Mouse (Mus musculus) frontal cortex, postnatal 25 days (tissue): Measurements from ENCODE around the gene Pnmt.
"Not testable (repeated sequence)": the region's sequence is repeated elsewhere in the genome, so short reads cannot be mapped to it uniquely, and the experiment has no call there.

ENCODE experiments used
- DNase-seq, 2 experiments: peaks; one replicate each; pipeline ENCODE4 v3.0.0; 2022; ENCODE audit warnings: low spot score in 2 of 2

Gene Pnmt

GRCm38 (mm10) chr11:98357396-98358160, 28.7 kb upstream of the Pnmt start:
- DNase-seq = no peak

- DNase-seq = peak in 1 of 2 experiments; percentile 68
Observed at GRCm38 (mm10) chr11:98358161-98359083, 27.8 kb upstream of the Pnmt start, which contains the start of gene Stard3. Gene Stard3 (plus strand): TSS chr11:98358368.

- no peak for DNase-seq
Observed at GRCm38 (mm10) chr11:98360866-98361521, 25.3 kb upstream of the Pnmt start.

- DNase-seq = no peak
Observed at GRCm38 (mm10) chr11:98363817-98364216, 22.4 kb upstream of the Pnmt start.

GRCm38 (mm10) chr11:98364410-98364809, 21.8 kb upstream of the Pnmt start:
- no peak for DNase-seq

- DNase-seq = no peak
Observed at GRCm38 (mm10) chr11:98366290-98366689, 20.0 kb upstream of the Pnmt start.

GRCm38 (mm10) chr11:98367171-98367862, 18.9 kb upstream of the Pnmt start:
- DNase-seq = no peak

- DNase-seq = no peak
Observed at GRCm38 (mm10) chr11:98367863-98368186, 18.4 kb upstream of the Pnmt start.

GRCm38 (mm10) chr11:98369337-98369736, 16.9 kb upstream of the Pnmt start:
- DNase-seq = no peak

- no peak for DNase-seq
Observed at GRCm38 (mm10) chr11:98370588-98370987, 15.7 kb upstream of the Pnmt start.

- no peak for DNase-seq
Observed at GRCm38 (mm10) chr11:98371556-98372240, 14.6 kb upstream of the Pnmt start.

- peak in 1 of 2 experiments; percentile 62 for DNase-seq
Observed at GRCm38 (mm10) chr11:98372406-98372805, 13.8 kb upstream of the Pnmt start.

GRCm38 (mm10) chr11:98373244-98373643, 13.0 kb upstream of the Pnmt start:
- no peak for DNase-seq

GRCm38 (mm10) chr11:98374266-98374665, 12.0 kb upstream of the Pnmt start:
- no peak for DNase-seq

- DNase-seq = no peak
Observed at GRCm38 (mm10) chr11:98376756-98377155, 9.5 kb upstream of the Pnmt start.

- DNase-seq = no peak
Observed at GRCm38 (mm10) chr11:98377787-98378186, 8.5 kb upstream of the Pnmt start.

- no peak for DNase-seq
Observed at GRCm38 (mm10) chr11:98379379-98379778, 6.9 kb upstream of the Pnmt start.

- no peak for DNase-seq
Observed at GRCm38 (mm10) chr11:98380106-98380505, 6.1 kb upstream of the Pnmt start.

- no peak for DNase-seq
Observed at GRCm38 (mm10) chr11:98381651-98382050, 4.6 kb upstream of the Pnmt start.

- not testable (repeated sequence) for DNase-seq
Observed at GRCm38 (mm10) chr11:98382405-98382804, 3.8 kb upstream of the Pnmt start.
